In genomic region chr9:71591938-71592548, GRCm38 (mm10) we compare ENCODE assay signal across 8 mouse cellular contexts. TPM values are rescaled to one million over a fixed set of nuclear protein-coding genes. Genes with fewer than 3 reads are reported as not detected.
DNase-seq lines count a peak whose midpoint lies in the region; ATAC-seq and TF ChIP-seq lines count a peak whose summit lies in the region.

TSS of gene Myzap (minus strand) at chr9:71592360.

- TF ChIP-seq EP300 in MEL (IDR thresholded peaks at IDR 0.05; ENCODE audit: low read depth in 1 of 2, low read length in 2 of 2): no peak

- no peak within 1 kb of the TSS for H3K9ac ChIP-seq in MEL (ENCODE audit: control insufficient read depth, low read depth, low read length, poor library complexity, severe bottlenecking)

- peak; percentile 93 for ATAC-seq in frontal cortex, adult (ENCODE audit: low TSS enrichment)
- peak; percentile 92 to 96 for ATAC-seq in hematopoietic stem cell, adult 5-6 weeks (replicated peaks in 1 of 2; ENCODE audit: insufficient read depth in 1 of 2, low FRiP score in 2 of 2, low TSS enrichment in 1 of 2, low read depth in 1 of 2, poor library complexity in 2 of 2, severe bottlenecking in 2 of 2)

- peaks cover 2 to 3% of the 10 kb centered on the region in 2 experiments; a peak in 2 of 4 replicates for H3K27me3 ChIP-seq in MEL (ENCODE audit: control insufficient read depth in 1 of 2, insufficient read depth in 2 of 2, low read length in 2 of 2)

- peaks cover under 1 to 11% of the 10 kb centered on the region in 2 experiments; a peak in 3 of 4 replicates for H3K4me1 ChIP-seq in MEL (ENCODE audit: control insufficient read depth in 1 of 2, insufficient read depth in 2 of 2, low read length in 2 of 2)

- TF ChIP-seq POLR2A in MEL (IDR thresholded peaks at IDR 0.05; ENCODE audit: control insufficient read depth in 1 of 2, insufficient read depth in 1 of 2, low read depth in 1 of 2, low read length in 2 of 2, poor library complexity in 1 of 2): no peak

- no peaks in the 10 kb centered on the region for H3K9me3 ChIP-seq in MEL (replicated peaks; ENCODE audit: insufficient read depth, low read length)

- no peaks in the 10 kb centered on the region for H3K36me3 ChIP-seq in MEL (ENCODE audit: control insufficient read depth in 1 of 2, insufficient read depth in 2 of 2, low read length in 2 of 2)

- peak within 1 kb of the TSS; percentile 30 to 41; a peak in 3 of 4 replicates for H3K4me3 ChIP-seq in MEL (ENCODE audit: control insufficient read depth in 1 of 2, insufficient read depth in 1 of 2, low read depth in 2 of 2, low read length in 2 of 2)

- no peak within 1 kb of the TSS for H3K27ac ChIP-seq in MEL (ENCODE audit: control insufficient read depth, low read depth, low read length)

- no peak for TF ChIP-seq CTCF in MEL (IDR thresholded peaks at IDR 0.05 in 2 of 3, conservative IDR thresholded peaks at IDR 0.05 in 1 of 3; ENCODE audit: control insufficient read depth in 1 of 3, insufficient read depth in 1 of 3, low read depth in 2 of 3, low read length in 3 of 3, poor library complexity in 1 of 3, severe bottlenecking in 1 of 3)

- TF ChIP-seq RAD21 in MEL (IDR thresholded peaks at IDR 0.05; ENCODE audit: low read depth, low read length): no peak

- no peaks in the 10 kb centered on the region for H3K79me2 ChIP-seq in MEL (ENCODE audit: control insufficient read depth, insufficient read depth, low read length, poor library complexity)

- peak; percentile 82 for DNase-seq in MEL (ENCODE audit: low read depth, low spot score)
- peak; percentile 24 for DNase-seq in cerebellum, adult 9-10 months
- DNase-seq in layer of hippocampus, postnatal 10 days (ENCODE audit: low spot score in 2 of 2): peak; percentile 71 to 75
- DNase-seq in lung, postnatal 14 days: peak; percentile 96
- peak; percentile 83 for DNase-seq in retina, embryonic 14.5 days (ENCODE audit: low spot score)
- peak; percentile 97 to 98 for DNase-seq in thymus, postnatal 36 days

TF ChIP-seq in MEL, 35 proteins besides CTCF, POLR2A, EP300 and RAD21:
- no peak for TF ChIP-seq MYB (IDR thresholded peaks at IDR 0.05; ENCODE audit: low read depth, low read length)
- no peak for TF ChIP-seq JUND (IDR thresholded peaks at IDR 0.05; ENCODE audit: low read depth, low read length)
- TF ChIP-seq MEF2A (IDR thresholded peaks at IDR 0.05; ENCODE audit: extremely low read depth, insufficient replicate concordance, low read depth, low read length, poor library complexity, severe bottlenecking): no peak
- TF ChIP-seq MAZ (IDR thresholded peaks at IDR 0.05; ENCODE audit: low read depth, low read length): no peak
- no peak for TF ChIP-seq USF2 (IDR thresholded peaks at IDR 0.05; ENCODE audit: borderline replicate concordance in 1 of 2, insufficient read depth in 1 of 2, low read depth in 1 of 2, low read length in 2 of 2)
- no peak for TF ChIP-seq CHD1 (IDR thresholded peaks at IDR 0.05; ENCODE audit: low read depth, low read length)
- TF ChIP-seq USF1 (IDR thresholded peaks at IDR 0.05; ENCODE audit: low read depth, low read length): no peak
- no peak for TF ChIP-seq ZC3H11A (IDR thresholded peaks at IDR 0.05; ENCODE audit: low read depth, low read length)
- no peak for TF ChIP-seq ZMIZ1 (IDR thresholded peaks at IDR 0.05; ENCODE audit: low read depth, low read length)

RNA-seq across cellular contexts. Expression of gene Myzap, which starts in this region (rescaled TPM):
- not detected in 2 replicates for total RNA-seq in MEL (2012; rRNA removed)
- under 1 TPM in 1 of 2 experiments, not detected in 1; 0.06 TPM for polyA plus RNA-seq in MEL (2012; ENCODE audit: insufficient read depth in 1 of 2, insufficient read length in 2 of 2, low read depth in 1 of 2, low replicate concordance in 2 of 2, missing spikeins in 1 of 2)
- 1.1 and 5.4 TPM in 2 replicates for total RNA-seq in hematopoietic stem cell, adult 5-6 weeks (2017)
- 1 to 10 TPM; 1.3 to 2.1 TPM for total RNA-seq in layer of hippocampus, postnatal 10 days (2021)

Comparison
In these comparisons a context has a peak if more than half of its experiments do, and no peak if none do; other contexts are left out.
1. Peak in DNase-seq and H3K4me3 ChIP-seq in MEL; RNA of the gene not detected or under 1 TPM.
2. DNase-seq: peak in every context shown above with its lines; median percentile 98 in thymus, postnatal 36 days; 96 in lung, postnatal 14 days; 83 in retina, embryonic 14.5 days; 82 in MEL; 73 in layer of hippocampus, postnatal 10 days; 24 in cerebellum, adult 9-10 months.